Mouse (Mus musculus): ENCODE results near the gene Nemf.

GRCm38 (mm10) chr12:69331187-69331586 lies 25.8 kb downstream of the Nemf start:
- no peak for TF ChIP-seq CTCF (IDR thresholded peaks at IDR 0.05; ENCODE audit: low read depth, low read length)
- no peak for TF ChIP-seq POLR2A (IDR thresholded peaks at IDR 0.05; ENCODE audit: borderline replicate concordance, low read depth, low read length)
